Mouse (Mus musculus) Patski (cell line): ENCODE results near the gene Eefsec. TPM values are rescaled to one million over a fixed set of nuclear protein-coding genes. Genes with fewer than 3 reads are reported as not detected.

Experiments
- ATAC-seq: fragments of 100-300 bp; one replicate; pipeline ENCODE4 v1.8.0; 2021
- CTCF ChIA-PET: fragments of 350-600 bp; sonication (Branson Sonifier 250); formaldehyde crosslinking; loops from one replicate; lab custom pipeline; 2022; ENCODE audit warnings: inconsistent platforms; lab: Charles Lee
- POLR2A ChIA-PET: fragments of 350-600 bp; sonication (Branson Sonifier 250); formaldehyde crosslinking; loops from one replicate; lab custom pipeline; 2022; ENCODE audit warnings: antibody characterized with exemption, inconsistent platforms; lab: Charles Lee
- DNase-seq: peaks from one replicate; pipeline ENCODE4 v3.0.0-alpha.2; 2011; ENCODE audit warnings: low read depth, low spot score
- H3K27me3 ChIP-seq: fragments of 371-371 bp; one replicate; pipeline ENCODE4 v1.5.1; 2021
- CTCF ChIP-seq: fragments of 100-300 bp; IDR thresholded peaks from one replicate; pipeline ENCODE4 v1.5.1; 2021
- in situ Hi-C: fragments of 300-500 bp; cut with MboI; formaldehyde crosslinking; loops from 3 replicates; pipeline ENCODE4 v1.11.1; 2018; ENCODE audit warnings: low pct_unique_long_range_greater_than_20kb, mixed read lengths
- polyA plus RNA-seq: library from polyadenylated mRNA; unstranded; gene quantifications from one replicate; pipeline ENCODE4 v1.2.3, GENCODE M21; 2021

Eefsec gene
- polyA plus RNA-seq, 1 experiment from 2014 or later: 14.9 TPM

- in situ Hi-C loops: no loop called here
- POLR2A ChIA-PET: no interaction called here
These were observed 23.5 kb upstream of the Eefsec start for GRCm38 (mm10) chr6:88469878-88470277.

GRCm38 (mm10) chr6:88465181-88465920, 19.0 kb upstream of the Eefsec start, which contains the start of gene Ruvbl1:
Ruvbl1 (plus strand) TSS chr6:88465409.
- DNase-seq (peak; percentile 68), ATAC-seq (peak; percentile 85)
- TF ChIP-seq CTCF: no peak
- ChIA-PET CTCF (interaction anchor here (1.3 kb wide), 1 partner anchor 35 kb away, joined by 4 read pairs; no protein-coding TSS in a partner anchor), POLR2A (no interaction called here)
- in situ Hi-C loops: no loop called here
- no peaks in the 10 kb centered on the region for H3K27me3 ChIP-seq

More at GRCm38 (mm10) chr6:88469878-88470277, 23.5 kb upstream of the Eefsec start:
- DNase-seq (no peak), ATAC-seq (no peak)
- CTCF ChIA-PET: no interaction called here
- no peak for TF ChIP-seq CTCF
- H3K27me3 ChIP-seq: no peaks in the 10 kb centered on the region

GRCm38 (mm10) chr6:88454545-88454944, 8.2 kb upstream of the Eefsec start:
- H3K27me3 ChIP-seq: peaks cover 26% of the 10 kb centered on the region
- ChIA-PET CTCF (no interaction called here), POLR2A (no interaction called here)
- no peak for DNase-seq
- no peak for ATAC-seq
- in situ Hi-C loops: no loop called here
- no peak for TF ChIP-seq CTCF

GRCm38 (mm10) chr6:88447454-88447853, 1.1 kb upstream of the Eefsec start:
- in situ Hi-C loops: no loop called here
- POLR2A ChIA-PET: no interaction called here
- CTCF ChIA-PET: no interaction called here
- H3K27me3 ChIP-seq: peaks cover 7% of the 10 kb centered on the region
- TF ChIP-seq CTCF: no peak
- ATAC-seq (no peak), DNase-seq (no peak)

- POLR2A ChIA-PET: no interaction called here
- no peak for TF ChIP-seq CTCF
- in situ Hi-C loops: no loop called here
- ATAC-seq (no peak), DNase-seq (no peak)
- CTCF ChIA-PET: interaction anchor here (0.7 kb wide), 1 partner anchor 371 kb away, joined by 3 read pairs; no protein-coding TSS in a partner anchor
- H3K27me3 ChIP-seq: no peaks in the 10 kb centered on the region
These were observed 678 bp downstream of the Eefsec start for GRCm38 (mm10) chr6:88445661-88446060.

GRCm38 (mm10) chr6:88444076-88444750, 2.1 kb downstream of the Eefsec start:
- ChIA-PET POLR2A (no interaction called here), CTCF (interaction anchor here (1.4 kb wide), 1 partner anchor 18 kb away, joined by 5 read pairs; no protein-coding TSS in a partner anchor)
- in situ Hi-C loops: no loop called here
- ATAC-seq: no peak
- no peak for DNase-seq
- TF ChIP-seq CTCF: no peak
- no peaks in the 10 kb centered on the region for H3K27me3 ChIP-seq

GRCm38 (mm10) chr6:88443446-88443845, 2.9 kb downstream of the Eefsec start:
- DNase-seq: no peak
- ChIA-PET POLR2A (no interaction called here), CTCF (interaction anchor here (1.4 kb wide), 1 partner anchor 17 kb away, joined by 5 read pairs; no protein-coding TSS in a partner anchor)
- ATAC-seq: no peak
- no peaks in the 10 kb centered on the region for H3K27me3 ChIP-seq
- in situ Hi-C loops: no loop called here
- no peak for TF ChIP-seq CTCF

- POLR2A ChIA-PET: no interaction called here
- CTCF ChIA-PET: interaction anchor here (0.6 kb wide), 1 partner anchor 12 kb away, joined by 3 read pairs; no protein-coding TSS in a partner anchor
- in situ Hi-C loops: no loop called here
- ATAC-seq (no peak), DNase-seq (no peak)
- no peak for TF ChIP-seq CTCF
- H3K27me3 ChIP-seq: no peaks in the 10 kb centered on the region
These were observed 3.8 kb downstream of the Eefsec start for GRCm38 (mm10) chr6:88442551-88442950.

- ATAC-seq (no peak), DNase-seq (no peak)
- ChIA-PET POLR2A (no interaction called here), CTCF (no interaction called here)
- H3K27me3 ChIP-seq: no peaks in the 10 kb centered on the region
- TF ChIP-seq CTCF: no peak
- in situ Hi-C loops: loop anchor here (10.0 kb wide), 1 partner anchor 314 kb away; no protein-coding TSS in a partner anchor
These were observed 7.3 kb downstream of the Eefsec start for GRCm38 (mm10) chr6:88439056-88439455.

- in situ Hi-C loops: loop anchor here (10.0 kb wide), 1 partner anchor 311 kb away; no protein-coding TSS in a partner anchor
These were observed 10.7 kb downstream of the Eefsec start for GRCm38 (mm10) chr6:88435609-88436008.

More at GRCm38 (mm10) chr6:88435609-88436008, 10.7 kb downstream of the Eefsec start:
- ChIA-PET CTCF (no interaction called here), POLR2A (no interaction called here)
- DNase-seq: no peak
- no peak for TF ChIP-seq CTCF
- no peak for ATAC-seq
- no peaks in the 10 kb centered on the region for H3K27me3 ChIP-seq
